Mouse (Mus musculus): Measurements from ENCODE around the gene Gm20481. TPM values are rescaled to one million over a fixed set of nuclear protein-coding genes. Genes with fewer than 3 reads are reported as not detected.
"Not testable (repeated sequence)": the region's sequence is repeated elsewhere in the genome, so short reads cannot be mapped to it uniquely, and the experiment has no call there.

The Gm20481 gene
- total and polyA plus RNA-seq, 2 experiments from 2014 or later = not detected

GRCm38 (mm10) chr17:34943128-34943815 lies 26.4 kb upstream of the Gm20481 start:
- ATAC-seq (no peak), DNase-seq (ENCODE audit: low spot score) (no peak)
- Histone ChIP-seq H3K9me3 (ENCODE audit: low read length) (no peaks in the 10 kb centered on the region), H3K9ac (replicated peaks; ENCODE audit: low read length) (no peak overlapping the region), H3K4me1 (ENCODE audit: insufficient read depth, low read length) (no peaks in the 10 kb centered on the region), H3K4me2 (ENCODE audit: low read depth, low read length) (no peak overlapping the region), H3K27ac (no peak overlapping the region), H3K36me3 (ENCODE audit: insufficient read depth, low read length) (no peaks in the 10 kb centered on the region), H3K27me3 (ENCODE audit: insufficient read depth, low read length) (no peaks in the 10 kb centered on the region), H3K4me3 (ENCODE audit: low read length) (no peak overlapping the region)
- TF ChIP-seq CTCF (IDR thresholded peaks at IDR 0.05; ENCODE audit: low read depth) = no peak
- 89% methylated on average over 4 of the region's 4 CpGs for WGBS

GRCm38 (mm10) chr17:34944362-34944761 lies 25.4 kb upstream of the Gm20481 start:
- no peak for TF ChIP-seq CTCF (IDR thresholded peaks at IDR 0.05; ENCODE audit: low read depth)
- Histone ChIP-seq H3K9me3 (ENCODE audit: low read length) (no peaks in the 10 kb centered on the region), H3K4me2 (ENCODE audit: low read depth, low read length) (no peak overlapping the region), H3K27me3 (ENCODE audit: insufficient read depth, low read length) (no peaks in the 10 kb centered on the region), H3K36me3 (ENCODE audit: insufficient read depth, low read length) (no peaks in the 10 kb centered on the region), H3K4me3 (ENCODE audit: low read length) (no peak overlapping the region), H3K4me1 (ENCODE audit: insufficient read depth, low read length) (no peaks in the 10 kb centered on the region), H3K27ac (no peak overlapping the region), H3K9ac (replicated peaks; ENCODE audit: low read length) (no peak overlapping the region)
- DNase-seq (ENCODE audit: low spot score) = no peak
- ATAC-seq = no peak

DNA sequence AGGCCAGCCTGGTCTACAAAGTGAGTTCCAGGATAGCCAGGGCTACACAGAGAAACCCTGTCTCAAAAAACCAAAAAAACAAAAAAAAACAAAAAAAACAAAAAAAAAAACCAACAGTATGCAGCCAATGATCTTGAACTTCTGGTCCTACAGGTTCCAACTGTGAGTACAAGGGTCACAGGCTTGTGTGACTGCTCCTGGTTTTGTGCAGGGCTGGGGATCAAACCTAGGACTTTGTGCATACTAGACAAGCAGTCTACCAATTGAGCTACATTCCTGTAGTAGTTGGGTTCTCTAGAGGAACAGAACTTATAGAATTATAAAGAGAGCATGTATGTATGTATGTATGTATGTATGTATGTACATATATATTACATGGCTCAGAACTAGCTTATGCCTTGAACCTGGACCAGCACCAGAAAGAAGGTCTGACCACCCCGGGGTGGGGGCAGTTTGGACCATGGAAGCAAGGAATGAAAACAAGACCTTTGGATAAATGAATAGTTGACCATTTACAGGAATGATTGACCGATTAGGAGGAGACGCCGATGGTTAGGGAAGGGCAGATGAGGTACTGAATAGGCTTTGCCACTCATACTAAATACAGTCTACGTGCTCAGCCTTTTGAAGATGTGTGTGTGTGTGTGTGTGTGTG lies 23.1 kb upstream of the Gm20481 start:
- H3K4me2 ChIP-seq (ENCODE audit: low read depth, low read length) = no peak overlapping the region
- no peaks in the 10 kb centered on the region for H3K9me3 ChIP-seq (ENCODE audit: low read length)
- no peaks in the 10 kb centered on the region for H3K4me1 ChIP-seq (ENCODE audit: insufficient read depth, low read length)
- H3K27me3 ChIP-seq (ENCODE audit: insufficient read depth, low read length) = no peaks in the 10 kb centered on the region
- H3K36me3 ChIP-seq (ENCODE audit: insufficient read depth, low read length) = 0 out of 2 replicates have a peak, but pooled peaks cover 7% of the 10 kb centered on the region
- DNase-seq (ENCODE audit: low spot score) (no peak), ATAC-seq (no peak)
- no peak overlapping the region for H3K9ac ChIP-seq (replicated peaks; ENCODE audit: low read length)
- no peak overlapping the region for H3K27ac ChIP-seq
- H3K4me3 ChIP-seq (ENCODE audit: low read length) = no peak overlapping the region
- TF ChIP-seq CTCF (IDR thresholded peaks at IDR 0.05; ENCODE audit: low read depth) = no peak
- WGBS = 91% methylated on average over 5 of the region's 5 CpGs

- Histone ChIP-seq H3K9ac (replicated peaks; ENCODE audit: low read length) (no peak overlapping the region), H3K9me3 (ENCODE audit: low read length) (no peaks in the 10 kb centered on the region), H3K4me1 (ENCODE audit: insufficient read depth, low read length) (no peaks in the 10 kb centered on the region), H3K4me2 (ENCODE audit: low read depth, low read length) (no peak overlapping the region), H3K27ac (no peak overlapping the region), H3K4me3 (ENCODE audit: low read length) (no peak overlapping the region), H3K36me3 (ENCODE audit: insufficient read depth, low read length) (0 out of 2 replicates have a peak, but pooled peaks cover 7% of the 10 kb centered on the region), H3K27me3 (ENCODE audit: insufficient read depth, low read length) (no peaks in the 10 kb centered on the region)
- ATAC-seq (no peak), DNase-seq (ENCODE audit: low spot score) (peak; percentile 56)
- peak; percentile 55 for TF ChIP-seq CTCF (IDR thresholded peaks at IDR 0.05; ENCODE audit: low read depth)
- WGBS = 26% methylated on average over 8 of the region's 8 CpGs
Measured at GRCm38 (mm10) chr17:34947606-34948005, 22.1 kb upstream of the Gm20481 start.

- H3K9ac ChIP-seq (replicated peaks; ENCODE audit: low read length); ATAC-seq; H3K4me1 ChIP-seq (ENCODE audit: insufficient read depth, low read length); H3K36me3 ChIP-seq (ENCODE audit: insufficient read depth, low read length); H3K9me3 ChIP-seq (ENCODE audit: low read length); H3K27me3 ChIP-seq (ENCODE audit: insufficient read depth, low read length); H3K4me2 ChIP-seq (ENCODE audit: low read depth, low read length); H3K4me3 ChIP-seq (ENCODE audit: low read length); H3K27ac ChIP-seq: not testable (repeated sequence)
- DNase-seq (ENCODE audit: low spot score) = peak; percentile 13
- WGBS = 65% methylated on average over 9 of the region's 9 CpGs
Measured at GRCm38 (mm10) chr17:34948721-34949552, 20.8 kb upstream of the Gm20481 start.

DNA sequence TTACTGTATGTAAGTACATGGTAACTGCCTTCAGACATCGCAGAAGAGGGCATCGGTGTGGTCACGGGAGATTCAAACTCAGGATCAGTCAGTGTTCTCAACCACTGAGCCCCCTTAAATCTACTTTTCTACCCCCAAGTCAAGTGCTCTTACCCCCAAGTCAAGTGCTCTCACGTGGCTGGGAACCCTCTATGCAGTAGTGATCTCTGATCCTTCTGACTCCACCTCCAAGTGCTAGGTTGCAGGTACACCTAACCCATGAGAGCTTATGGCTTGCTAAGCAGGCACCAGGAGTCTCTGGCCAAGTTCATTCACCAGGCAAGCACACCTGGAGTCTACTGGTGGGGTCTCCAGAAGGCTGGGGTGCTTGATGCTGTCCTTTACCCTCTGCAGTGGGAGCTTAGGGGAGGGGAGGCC lies 20.2 kb upstream of the Gm20481 start:
- Histone ChIP-seq H3K27me3 (ENCODE audit: insufficient read depth, low read length) (no peaks in the 10 kb centered on the region), H3K4me1 (ENCODE audit: insufficient read depth, low read length) (no peaks in the 10 kb centered on the region), H3K4me3 (ENCODE audit: low read length) (no peak overlapping the region), H3K9me3 (ENCODE audit: low read length) (no peaks in the 10 kb centered on the region), H3K36me3 (ENCODE audit: insufficient read depth, low read length) (0 out of 2 replicates have a peak, but pooled peaks cover 7% of the 10 kb centered on the region), H3K4me2 (ENCODE audit: low read depth, low read length) (no peak overlapping the region), H3K27ac (no peak overlapping the region), H3K9ac (replicated peaks; ENCODE audit: low read length) (no peak overlapping the region)
- no peak for TF ChIP-seq CTCF (IDR thresholded peaks at IDR 0.05; ENCODE audit: low read depth)
- ATAC-seq (no peak), DNase-seq (ENCODE audit: low spot score) (no peak)
- WGBS = 37% methylated on average over 4 of the region's 4 CpGs

Measured in hindbrain, postnatal 0 days (tissue).